Mouse (Mus musculus) left cerebral cortex, postnatal 36 days (tissue): ENCODE measurements around the gene Zfp984. TPM values are rescaled to one million over a fixed set of nuclear protein-coding genes. Genes with fewer than 3 reads are reported as not detected.
"Not testable (repeated sequence)": the region's sequence is repeated elsewhere in the genome, so short reads cannot be mapped to it uniquely, and the experiment has no call there.

Experiments used
- DNase-seq, 2 experiments: peaks; one replicate each; pipeline ENCODE4 v3.0.0; 2021 to 2022; ENCODE audit warnings: low spot score in 2 of 2, mixed read lengths in 1 of 2
- intact Hi-C: fragments of 180-260 bp; cut with DNase I; formaldehyde crosslinking; loops from one replicate; pipeline ENCODE4 v1.15.1; 2025
- total RNA-seq, 2 experiments: library from RNA; stranded (reverse); gene quantifications; 2 replicates each; pipeline ENCODE4 v1.2.3; 2021

The Zfp984 gene
- total RNA-seq, 2 experiments from 2014 or later = 1.9 to 2.0 TPM

GRCm38 (mm10) chr4:147738636-147739369 is 70.8 kb downstream of the Zfp984 start:
- DNase-seq, intact Hi-C loops: not testable (repeated sequence)

Other genes starting within 250 kb of the Zfp984 start
- gene Zfp979, start 167.3 kb downstream of the Zfp984 start, total RNA-seq = under 1 TPM; 0.54 to 0.68 TPM
- gene Zfp534, start 107.2 kb downstream of the Zfp984 start, total RNA-seq = under 1 TPM in 1 of 2 experiments, not detected in 1; 0.10 TPM
- gene Zfp933, start 38.6 kb upstream of the Zfp984 start, total RNA-seq = 10 to 100 TPM; 15.2 to 21.5 TPM
- gene Miip, start 59.0 kb upstream of the Zfp984 start, total RNA-seq = 10 to 100 TPM; 12.8 to 22.4 TPM
- gene Fv1, start 59.2 kb upstream of the Zfp984 start, total RNA-seq = 1 to 10 TPM; 8.7 to 9.5 TPM
- gene Mfn2, start 94.9 kb upstream of the Zfp984 start, total RNA-seq = 100 to 1,000 TPM; 181 to 206 TPM
- 10 to 100 TPM; 15.7 to 16.5 TPM for gene Plod1, start 127.0 kb upstream of the Zfp984 start, total RNA-seq
- gene 2510039O18Rik, start 131.1 kb upstream of the Zfp984 start, total RNA-seq = 10 to 100 TPM; 27.4 to 29.1 TPM
- not detected for gene Nppb, start 176.0 kb upstream of the Zfp984 start, total RNA-seq
- not detected for gene Nppa, start 190.9 kb upstream of the Zfp984 start, total RNA-seq
- 10 to 100 TPM; 77.1 to 79.7 TPM for gene Clcn6, start 229.0 kb upstream of the Zfp984 start, total RNA-seq
- 10 to 100 TPM; 26.6 to 38.0 TPM for gene Mthfr, start 229.3 kb upstream of the Zfp984 start, total RNA-seq